10 mouse cellular contexts compared by ENCODE assay signal in the genomic region with DNA sequence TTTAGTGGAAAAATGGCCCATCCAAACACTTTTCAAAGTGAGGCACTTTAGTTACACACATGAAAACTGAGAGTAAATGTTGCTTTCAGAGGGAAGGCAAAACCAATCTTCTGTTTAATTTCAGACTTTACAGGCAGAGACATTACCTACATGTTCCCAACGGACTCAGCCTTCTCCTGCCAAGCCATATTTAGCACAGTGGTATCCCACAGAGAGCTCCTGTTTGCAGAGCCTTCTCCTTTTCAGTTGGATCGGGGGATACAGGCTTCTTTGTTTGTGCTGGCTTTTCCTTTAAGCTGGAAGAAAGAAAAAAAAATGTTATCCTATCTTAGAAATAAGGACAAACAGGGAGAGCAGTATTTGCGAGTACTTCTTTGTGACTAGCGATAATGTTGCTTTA.
DNase-seq lines count a peak whose midpoint lies in the region; ATAC-seq and TF ChIP-seq lines count a peak whose summit lies in the region.
"Had no signal": no experiment of that assay in that cellular context is flagged by ENCODE, and none has a peak within 500 bp of the region (broad histone marks: within the 10 kb centered on the region; RNA-seq: fewer than 3 reads in every experiment).

No protein-coding gene starts in this region.

- no peaks in the 10 kb centered on the region for H3K9me3 ChIP-seq in heart, embryonic 15.5 days (replicated peaks)
- no peaks in the 10 kb centered on the region for H3K9me3 ChIP-seq in lung, embryonic 15.5 days
- no peaks in the 10 kb centered on the region for H3K9me3 ChIP-seq in stomach, postnatal 0 days (ENCODE audit: control insufficient read depth, low read length)

- no peak for TF ChIP-seq EP300 in stomach, postnatal 0 days (optimal IDR thresholded peaks at IDR 0.05)

- H3K36me3 ChIP-seq in heart, embryonic 15.5 days: no peaks in the 10 kb centered on the region
- H3K36me3 ChIP-seq in lung, embryonic 15.5 days: no peaks in the 10 kb centered on the region
- no peaks in the 10 kb centered on the region for H3K36me3 ChIP-seq in stomach, postnatal 0 days (ENCODE audit: control insufficient read depth, insufficient read depth, low read length)
- H3K36me3 ChIP-seq: midbrain, embryonic 15.5 days had no signal

- WGBS in heart, embryonic 15.5 days: 50% methylated on average over 4 of the region's 4 CpGs
- 57% methylated on average over 4 of the region's 4 CpGs for WGBS in lung, embryonic 15.5 days
- WGBS in stomach, postnatal 0 days: 39% methylated on average over 4 of the region's 4 CpGs

- no peak for TF ChIP-seq CTCF in stomach, postnatal 0 days (IDR thresholded peaks at IDR 0.05; ENCODE audit: low read depth)

- 0 out of 2 replicates have a peak overlapping the region, but pooled peaks have one; percentile 10 for H3K4me2 ChIP-seq in heart, embryonic 15.5 days
- no peak overlapping the region for H3K4me2 ChIP-seq in lung, embryonic 15.5 days
- H3K4me2 ChIP-seq in stomach, postnatal 0 days (replicated peaks; ENCODE audit: low read depth): no peak overlapping the region
- H3K4me2 ChIP-seq: liver, embryonic 11.5 days; midbrain, embryonic 15.5 days had no signal

- H3K4me3 ChIP-seq in heart, embryonic 15.5 days: no peak overlapping the region
- H3K4me3 ChIP-seq in lung, embryonic 15.5 days: no peak overlapping the region
- H3K4me3 ChIP-seq in stomach, postnatal 0 days (ENCODE audit: low read depth, low read length): no peak overlapping the region
- H3K4me3 ChIP-seq: midbrain, embryonic 15.5 days had no signal

- no peak for DNase-seq in heart, adult 11 months
- DNase-seq in lung, postnatal 36 days: no peak
- DNase-seq in cerebellum, adult 9-11 months: peak; percentile 72
- DNase-seq in stomach, postnatal 0 days (ENCODE audit: low spot score): no peak
- DNase-seq: thymus, postnatal 25 days had no signal

- no peak overlapping the region for H3K9ac ChIP-seq in heart, embryonic 15.5 days
- H3K9ac ChIP-seq in lung, embryonic 15.5 days: no peak overlapping the region
- H3K9ac ChIP-seq in stomach, postnatal 0 days (ENCODE audit: low read length): no peak overlapping the region
- H3K9ac ChIP-seq: midbrain, embryonic 15.5 days had no signal

- H3K27me3 ChIP-seq in heart, embryonic 15.5 days: no peaks in the 10 kb centered on the region
- no peaks in the 10 kb centered on the region for H3K27me3 ChIP-seq in lung, embryonic 15.5 days
- H3K27me3 ChIP-seq in stomach, postnatal 0 days (ENCODE audit: control insufficient read depth, insufficient read depth, low read length): no peaks in the 10 kb centered on the region
- H3K27me3 ChIP-seq: midbrain, embryonic 15.5 days had no signal

- H3K27ac ChIP-seq in heart, embryonic 15.5 days: peak overlapping the region; percentile 16; the same call in 1 of the 2 replicates
- H3K27ac ChIP-seq in lung, embryonic 15.5 days: peak overlapping the region; percentile 14
- H3K27ac ChIP-seq in stomach, postnatal 0 days (replicated peaks): peak overlapping the region; percentile 45; the same call in 1 of the 2 replicates
- H3K27ac ChIP-seq: midbrain, embryonic 15.5 days had no signal

- ATAC-seq in heart, embryonic 15.5 days (replicated peaks; ENCODE audit: insufficient number of reproducible peaks, insufficient read depth, low FRiP score, low read depth): no peak
- ATAC-seq in lung, embryonic 15.5 days (ENCODE audit: borderline replicate concordance, extremely low read depth, low FRiP score, low TSS enrichment): no peak
- no peak for ATAC-seq in stomach, postnatal 0 days (ENCODE audit: low FRiP score, low TSS enrichment)
- no peak for ATAC-seq in erythroblast, adult 5-6 weeks (replicated peaks; ENCODE audit: low FRiP score, poor library complexity, severe bottlenecking)
- ATAC-seq: midbrain, embryonic 15.5 days had no signal

- H3K4me1 ChIP-seq in heart, embryonic 15.5 days (replicated peaks): no peaks in the 10 kb centered on the region
- H3K4me1 ChIP-seq in lung, embryonic 15.5 days: no peaks in the 10 kb centered on the region
- no peaks in the 10 kb centered on the region for H3K4me1 ChIP-seq in stomach, postnatal 0 days (replicated peaks; ENCODE audit: control insufficient read depth, insufficient read depth)
- H3K4me1 ChIP-seq: midbrain, embryonic 15.5 days had no signal
